Mouse (Mus musculus) heart, postnatal 10 days (tissue): ENCODE results near the gene Capn6. TPM values are rescaled to one million over a fixed set of nuclear protein-coding genes. Genes with fewer than 3 reads are reported as not detected.

Source experiments
- DNase-seq, 2 experiments: peaks; one replicate each; pipeline ENCODE4 v3.0.0; 2021
- intact Hi-C: fragments of 180-260 bp; cut with DNase I; formaldehyde crosslinking; loops from one replicate; pipeline ENCODE4 v1.15.1; 2025
- microRNA-seq, 2 experiments: library from miRNA; unstranded; fragments of <30 nt; microRNA quantifications; one replicate each; pipeline ENCODE4 v1.2.0; 2022
- total RNA-seq, 2 experiments: library from RNA; stranded (reverse); gene quantifications; 2 replicates each; pipeline ENCODE4 v1.2.3; 2021

Capn6 gene
- 1 to 10 TPM; 6.3 to 7.4 TPM for total RNA-seq

GRCm38 (mm10) chrX:143827212-143827611 is at the start of gene Capn6:
Capn6 (minus strand) TSS chrX:143827414.
- intact Hi-C loops = no loop called here
- DNase-seq = peak; percentile 6 to 24

GRCm38 (mm10) chrX:143867129-143867664 is 40.0 kb upstream of the Capn6 start:
- DNase-seq = no peak
- intact Hi-C loops = no loop called here

GRCm38 (mm10) chrX:143851351-143851750 is 24.1 kb upstream of the Capn6 start:
- DNase-seq = no peak
- intact Hi-C loops = no loop called here

GRCm38 (mm10) chrX:143849969-143850368 is 22.8 kb upstream of the Capn6 start:
- intact Hi-C loops = no loop called here

GRCm38 (mm10) chrX:143846637-143847036 is 19.4 kb upstream of the Capn6 start:
- no peak for DNase-seq
- intact Hi-C loops = no loop called here

More at GRCm38 (mm10) chrX:143849969-143850368, 22.8 kb upstream of the Capn6 start:
- DNase-seq = no peak

GRCm38 (mm10) chrX:143826521-143826920 is 693 bp downstream of the Capn6 start:
- DNase-seq = peak in 1 of 2 experiments; percentile 1
- intact Hi-C loops = no loop called here

GRCm38 (mm10) chrX:143818961-143819360 is 8.3 kb downstream of the Capn6 start:
- intact Hi-C loops = no loop called here
- DNase-seq = no peak

GRCm38 (mm10) chrX:143815948-143816347 is 11.3 kb downstream of the Capn6 start:
- intact Hi-C loops = no loop called here
- DNase-seq = no peak

GRCm38 (mm10) chrX:143762556-143762955 is 64.7 kb downstream of the Capn6 start:
- intact Hi-C loops = no loop called here
- no peak for DNase-seq

Small RNA genes within 50 kb of the gene (microRNA-seq; reads per million reads assigned to microRNA genes)
- 0 reads per million in 2 experiments for gene Gm47298

Other genes with a start within 250 kb of the Capn6 start
- not detected for gene Dcx, start 105.9 kb upstream of the Capn6 start, total RNA-seq